Mouse (Mus musculus) kidney, adult 2 months (tissue): ENCODE data around the gene Tead4.

ENCODE experiments used
- CTCF ChIP-seq: fragments of 200-500 bp; conservative IDR thresholded peaks from 2 replicates; pipeline ENCODE4 v1.5.1; 2011; ENCODE audit warnings: low read depth, mild to moderate bottlenecking, control low read depth, low read length, moderate library complexity, mixed read lengths; ENCODE audit not compliant: insufficient read depth, insufficient read length
- POLR2A ChIP-seq: fragments of 200-500 bp; IDR thresholded peaks from one replicate; pipeline ENCODE4 v1.6.1; 2011; ENCODE audit warnings: low read depth, low read length, control low read depth

- TF ChIP-seq POLR2A, result no peak
- no peak for TF ChIP-seq CTCF
Observed at GRCm38 (mm10) chr6:128179651-128180050, 121.0 kb downstream of the Tead4 start.
